Mouse (Mus musculus) hindbrain, embryonic 12.5 days (tissue): Measurements from ENCODE around the gene Mustn1. TPM values are rescaled to one million over a fixed set of nuclear protein-coding genes. Genes with fewer than 3 reads are reported as not detected.

Source experiments
- ATAC-seq: fragments of 200-750 bp; cut with Nextera tagmentation; 2 replicates; pipeline ENCODE4 v1.8.0; 2017; ENCODE audit warnings: moderate TSS enrichment; ENCODE audit not compliant: low FRiP score
- H3K27ac ChIP-seq: fragments of 300-500 bp; sonication (generic); 2 replicates; pipeline ENCODE4 v1.5.1; 2016; ENCODE audit warnings: mild to moderate bottlenecking
- H3K27me3 ChIP-seq: fragments of 300-500 bp; sonication (generic); 2 replicates; pipeline ENCODE4 v1.6.1; 2016; ENCODE audit warnings: mild to moderate bottlenecking
- H3K36me3 ChIP-seq: fragments of 300-500 bp; sonication (generic); 2 replicates; pipeline ENCODE4 v1.6.1; 2016; ENCODE audit warnings: mild to moderate bottlenecking
- H3K4me1 ChIP-seq: fragments of 300-500 bp; sonication (generic); 2 replicates; pipeline ENCODE4 v1.6.1; 2016
- H3K4me2 ChIP-seq: fragments of 300-500 bp; sonication (generic); replicated peaks from 2 replicates; pipeline ENCODE4 v1.6.1; 2016; ENCODE audit warnings: mild to moderate bottlenecking
- H3K4me3 ChIP-seq: fragments of 300-500 bp; sonication (generic); 2 replicates; pipeline ENCODE4 v1.5.1; 2016; ENCODE audit warnings: mild to moderate bottlenecking
- H3K9ac ChIP-seq: fragments of 300-500 bp; sonication (generic); 2 replicates; pipeline ENCODE4 v1.6.1; 2016; ENCODE audit warnings: mild to moderate bottlenecking, moderate library complexity
- H3K9me3 ChIP-seq: fragments of 300-500 bp; sonication (generic); replicated peaks from 2 replicates; pipeline ENCODE4 v1.6.1; 2016; ENCODE audit warnings: mild to moderate bottlenecking
- WGBS: fragments of 180-500 bp; shearing (Covaris S2); methylation state at CpG from one replicate; pipeline ENCODE4 v1.1.7; 2016; 5-methylcytosine and 5-hydroxymethylcytosine counted together
- polyA plus RNA-seq: library from polyadenylated mRNA; unstranded; fragments of >200 nt; fragmentation: Nextera tagmentation; extraction: Ambion mirVana; gene quantifications from 2 replicates; pipeline ENCODE4 v1.2.1, GENCODE M21; 2016

Mustn1 gene
- polyA plus RNA-seq, 1 experiment from 2014 or later: 0.80 TPM

GRCm38 (mm10) chr14:30881718-30882108 is 2.7 kb downstream of the Mustn1 start:
- Histone ChIP-seq H3K27me3 (no peaks in the 10 kb centered on the region), H3K4me2 (no peak overlapping the region), H3K27ac (no peak overlapping the region), H3K4me1 (peaks cover 3% of the 10 kb centered on the region; the same call in 1 of the 2 replicates), H3K4me3 (no peak overlapping the region), H3K36me3 (0 out of 2 replicates have a peak, but pooled peaks cover 7% of the 10 kb centered on the region), H3K9me3 (no peaks in the 10 kb centered on the region), H3K9ac (no peak overlapping the region)
- ATAC-seq: no peak
- 94% methylated on average over 3 of the region's 3 CpGs for WGBS

- Histone ChIP-seq H3K4me3 (no peak overlapping the region), H3K27me3 (no peaks in the 10 kb centered on the region), H3K9ac (no peak overlapping the region), H3K9me3 (no peaks in the 10 kb centered on the region), H3K4me2 (no peak overlapping the region), H3K4me1 (0 out of 2 replicates have a peak, but pooled peaks cover 3% of the 10 kb centered on the region), H3K27ac (no peak overlapping the region), H3K36me3 (no peaks in the 10 kb centered on the region)
- 32% methylated on average over 3 of the region's 3 CpGs for WGBS
- ATAC-seq: no peak
Measured at GRCm38 (mm10) chr14:30885298-30885697, 6.3 kb downstream of the Mustn1 start.

- 0 out of 2 replicates have a peak, but pooled peaks cover 3% of the 10 kb centered on the region for H3K4me1 ChIP-seq
- ATAC-seq: no peak
- H3K36me3 ChIP-seq: no peaks in the 10 kb centered on the region
- H3K4me2 ChIP-seq: no peak within 1 kb of the TSS
- H3K4me3 ChIP-seq: no peak within 1 kb of the TSS
- H3K27ac ChIP-seq: no peak within 1 kb of the TSS
- H3K27me3 ChIP-seq: no peaks in the 10 kb centered on the region
- WGBS: 93% methylated on average over 3 of the region's 3 CpGs
- H3K9me3 ChIP-seq: no peaks in the 10 kb centered on the region
- no peak within 1 kb of the TSS for H3K9ac ChIP-seq
Measured at GRCm38 (mm10) chr14:30886204-30886603, 7.2 kb downstream of the Mustn1 start, which contains the start of gene Itih4. Gene Itih4 (plus strand): TSS chr14:30886476.

GRCm38 (mm10) chr14:30888271-30888732 is 9.3 kb downstream of the Mustn1 start:
- Histone ChIP-seq H3K9ac (no peak overlapping the region), H3K27me3 (no peaks in the 10 kb centered on the region), H3K27ac (no peak overlapping the region), H3K9me3 (no peaks in the 10 kb centered on the region), H3K4me1 (0 out of 2 replicates have a peak, but pooled peaks cover 3% of the 10 kb centered on the region), H3K4me2 (no peak overlapping the region; the same call in 1 of the 2 replicates), H3K36me3 (no peaks in the 10 kb centered on the region), H3K4me3 (no peak overlapping the region)
- no peak for ATAC-seq
- WGBS: 21% methylated on average over 9 of the region's 9 CpGs

GRCm38 (mm10) chr14:30899972-30900371 is 21.0 kb downstream of the Mustn1 start:
- no peaks in the 10 kb centered on the region for H3K36me3 ChIP-seq
- H3K9ac ChIP-seq: no peak overlapping the region
- no peak overlapping the region for H3K4me2 ChIP-seq
- H3K9me3 ChIP-seq: no peaks in the 10 kb centered on the region
- H3K27ac ChIP-seq: no peak overlapping the region
- 37% methylated on average over 3 of the region's 3 CpGs for WGBS
- H3K4me3 ChIP-seq: no peak overlapping the region
- no peaks in the 10 kb centered on the region for H3K4me1 ChIP-seq
- no peaks in the 10 kb centered on the region for H3K27me3 ChIP-seq
- ATAC-seq: no peak

GRCm38 (mm10) chr14:30902628-30903027 is 23.6 kb downstream of the Mustn1 start:
- Histone ChIP-seq H3K4me1 (no peaks in the 10 kb centered on the region), H3K9me3 (no peaks in the 10 kb centered on the region), H3K9ac (no peak overlapping the region), H3K27ac (no peak overlapping the region), H3K27me3 (no peaks in the 10 kb centered on the region), H3K36me3 (no peaks in the 10 kb centered on the region), H3K4me2 (no peak overlapping the region), H3K4me3 (no peak overlapping the region)
- no peak for ATAC-seq
- WGBS: 95% methylated on average over 5 of the region's 5 CpGs

- Histone ChIP-seq H3K27ac (no peak overlapping the region), H3K4me2 (no peak overlapping the region), H3K4me3 (no peak overlapping the region), H3K9ac (no peak overlapping the region), H3K4me1 (no peaks in the 10 kb centered on the region), H3K27me3 (no peaks in the 10 kb centered on the region), H3K36me3 (no peaks in the 10 kb centered on the region), H3K9me3 (no peaks in the 10 kb centered on the region)
- 77% methylated on average over 3 of the region's 3 CpGs for WGBS
- no peak for ATAC-seq
Measured at GRCm38 (mm10) chr14:30903036-30903435, 24.0 kb downstream of the Mustn1 start.

GRCm38 (mm10) chr14:30904307-30904706 is 25.3 kb downstream of the Mustn1 start:
- Histone ChIP-seq H3K9me3 (no peaks in the 10 kb centered on the region), H3K27me3 (no peaks in the 10 kb centered on the region), H3K4me2 (no peak overlapping the region), H3K4me1 (no peaks in the 10 kb centered on the region), H3K36me3 (no peaks in the 10 kb centered on the region), H3K9ac (no peak overlapping the region), H3K27ac (no peak overlapping the region), H3K4me3 (no peak overlapping the region)
- WGBS: 84% methylated on average over 8 of the region's 8 CpGs
- ATAC-seq: no peak

GRCm38 (mm10) chr14:30906001-30906400 is 27.0 kb downstream of the Mustn1 start:
- H3K9me3 ChIP-seq: no peaks in the 10 kb centered on the region
- ATAC-seq: no peak
- H3K27me3 ChIP-seq: no peaks in the 10 kb centered on the region
- no peaks in the 10 kb centered on the region for H3K4me1 ChIP-seq
- no peak overlapping the region for H3K4me2 ChIP-seq
- no peak overlapping the region for H3K4me3 ChIP-seq
- WGBS: 89% methylated on average over 6 of the region's 6 CpGs
- no peaks in the 10 kb centered on the region for H3K36me3 ChIP-seq
- no peak overlapping the region for H3K27ac ChIP-seq
- no peak overlapping the region for H3K9ac ChIP-seq

GRCm38 (mm10) chr14:30907814-30908265 is 28.8 kb downstream of the Mustn1 start:
- H3K4me2 ChIP-seq: no peak overlapping the region
- 88% methylated on average over 3 of the region's 3 CpGs for WGBS
- H3K9ac ChIP-seq: no peak overlapping the region
- ATAC-seq: no peak
- no peak overlapping the region for H3K4me3 ChIP-seq
- no peak overlapping the region for H3K27ac ChIP-seq
- no peaks in the 10 kb centered on the region for H3K4me1 ChIP-seq
- H3K27me3 ChIP-seq: no peaks in the 10 kb centered on the region
- no peaks in the 10 kb centered on the region for H3K9me3 ChIP-seq
- H3K36me3 ChIP-seq: no peaks in the 10 kb centered on the region

GRCm38 (mm10) chr14:30911141-30911540 is 32.1 kb downstream of the Mustn1 start:
- no peak for ATAC-seq
- Histone ChIP-seq H3K4me2 (no peak overlapping the region), H3K9ac (no peak overlapping the region), H3K4me3 (no peak overlapping the region), H3K9me3 (no peaks in the 10 kb centered on the region), H3K36me3 (no peaks in the 10 kb centered on the region), H3K27ac (no peak overlapping the region), H3K4me1 (no peaks in the 10 kb centered on the region), H3K27me3 (no peaks in the 10 kb centered on the region)
- WGBS: 94% methylated on average over 8 of the region's 8 CpGs

- H3K27ac ChIP-seq: no peak overlapping the region
- ATAC-seq: no peak
- H3K36me3 ChIP-seq: no peaks in the 10 kb centered on the region
- no peaks in the 10 kb centered on the region for H3K27me3 ChIP-seq
- WGBS: 87% methylated on average over 8 of the region's 8 CpGs
- no peak overlapping the region for H3K4me2 ChIP-seq
- H3K4me3 ChIP-seq: no peak overlapping the region
- H3K9me3 ChIP-seq: no peaks in the 10 kb centered on the region
- no peaks in the 10 kb centered on the region for H3K4me1 ChIP-seq
- no peak overlapping the region for H3K9ac ChIP-seq
Measured at GRCm38 (mm10) chr14:30912641-30913040, 33.6 kb downstream of the Mustn1 start.

- H3K27ac ChIP-seq: no peak overlapping the region
- H3K9ac ChIP-seq: no peak overlapping the region
- H3K4me3 ChIP-seq: no peak overlapping the region
- H3K9me3 ChIP-seq: no peaks in the 10 kb centered on the region
- no peak for ATAC-seq
- no peaks in the 10 kb centered on the region for H3K4me1 ChIP-seq
- no peaks in the 10 kb centered on the region for H3K27me3 ChIP-seq
- H3K36me3 ChIP-seq: no peaks in the 10 kb centered on the region
- no peak overlapping the region for H3K4me2 ChIP-seq
- WGBS: 90% methylated on average over 5 of the region's 5 CpGs
Measured at GRCm38 (mm10) chr14:30913404-30913803, 34.4 kb downstream of the Mustn1 start.
